Mouse (Mus musculus) kidney, postnatal 0 days (tissue): Measurements from ENCODE around the gene Brix1. TPM values are rescaled to one million over a fixed set of nuclear protein-coding genes. Genes with fewer than 3 reads are reported as not detected.
"Not testable (repeated sequence)": the region's sequence is repeated elsewhere in the genome, so short reads cannot be mapped to it uniquely, and the experiment has no call there.

ENCODE experiments used
- ATAC-seq: fragments of 200-750 bp; cut with Nextera tagmentation; replicated peaks from 2 replicates; pipeline ENCODE4 v1.8.0; 2017; ENCODE audit warnings: low read depth, moderate number of reproducible peaks, moderate TSS enrichment, moderate library complexity; ENCODE audit not compliant: low FRiP score
- DNase-seq: peaks from one replicate; pipeline ENCODE4 v3.0.0-alpha.2; 2016; ENCODE audit warnings: low spot score
- H3K27ac ChIP-seq: fragments of 300-500 bp; sonication (generic); 2 replicates; pipeline ENCODE4 v1.5.1; 2014; ENCODE audit warnings: mild to moderate bottlenecking
- H3K27me3 ChIP-seq: fragments of 300-500 bp; sonication (generic); 2 replicates; pipeline ENCODE4 v1.6.1; 2014; ENCODE audit warnings: low read length, mixed read lengths; ENCODE audit not compliant: insufficient read depth
- H3K36me3 ChIP-seq: fragments of 300-500 bp; sonication (generic); 2 replicates; pipeline ENCODE4 v1.6.1; 2014; ENCODE audit warnings: low read length, mixed read lengths; ENCODE audit not compliant: insufficient read depth
- H3K4me1 ChIP-seq: fragments of 300-500 bp; sonication (generic); replicated peaks from 2 replicates; pipeline ENCODE4 v1.6.1; 2014; ENCODE audit warnings: antibody characterized with exemption, low read length, mixed read lengths; ENCODE audit not compliant: insufficient read depth
- H3K4me2 ChIP-seq: fragments of 300-500 bp; sonication (generic); 2 replicates; pipeline ENCODE4 v1.6.1; 2014; ENCODE audit warnings: mild to moderate bottlenecking, low read length, moderate library complexity, mixed read lengths
- H3K4me3 ChIP-seq: fragments of 300-500 bp; sonication (generic); replicated peaks from 2 replicates; pipeline ENCODE4 v1.5.1; 2014; ENCODE audit warnings: low read depth, low read length
- H3K9ac ChIP-seq: fragments of 300-500 bp; sonication (generic); 2 replicates; pipeline ENCODE4 v1.6.1; 2014; ENCODE audit warnings: low read depth, low read length
- H3K9me3 ChIP-seq: fragments of 300-500 bp; sonication (generic); replicated peaks from 2 replicates; pipeline ENCODE4 v1.6.1; 2016; ENCODE audit warnings: low read length, inconsistent platforms, mixed read lengths
- CTCF ChIP-seq: IDR thresholded peaks from 2 replicates; pipeline ENCODE4 v1.5.1; 2016; ENCODE audit warnings: antibody characterized with exemption, low read depth, mild to moderate bottlenecking, moderate library complexity
- WGBS: fragments of 180-500 bp; shearing (Covaris S2); extraction: QIAGEN DNeasy Blood & Tissue Kit; methylation state at CpG from one replicate; pipeline ENCODE4 v1.1.7; 2014; 5-methylcytosine and 5-hydroxymethylcytosine counted together
- polyA plus RNA-seq: library from polyadenylated mRNA; unstranded; fragments of >200 nt; fragmentation: Nextera tagmentation; extraction: Ambion mirVana; gene quantifications from 2 replicates; pipeline ENCODE4 v1.2.1, GENCODE M21; 2015

The Brix1 gene
- 126 and 146 TPM in 2 replicates for polyA plus RNA-seq

GRCm38 (mm10) chr15:10485484-10486364, at the start of gene Brix1, which contains the start of gene Rad1:
Brix1 (minus strand) TSS chr15:10485947.
Rad1 (plus strand) TSS chr15:10486018.
- H3K4me1 ChIP-seq, result no peaks in the 10 kb centered on the region; the same call in 1 of the 2 replicates
- H3K4me3 ChIP-seq, result peak within 1 kb of the TSS; percentile 95
- peak within 1 kb of the TSS; percentile 92 for H3K9ac ChIP-seq
- H3K4me2 ChIP-seq, result peak within 1 kb of the TSS; percentile 76
- ATAC-seq, result peak; percentile 98
- DNase-seq, result peak; percentile 99
- H3K36me3 ChIP-seq, result 0 out of 2 replicates have a peak, but pooled peaks cover 7% of the 10 kb centered on the region
- no peak for TF ChIP-seq CTCF
- H3K27me3 ChIP-seq, result no peaks in the 10 kb centered on the region
- H3K9me3 ChIP-seq, result no peaks in the 10 kb centered on the region
- WGBS, result under 1% methylated on average over 58 of the region's 58 CpGs
- peak within 1 kb of the TSS; percentile 47; the same call in 1 of the 2 replicates for H3K27ac ChIP-seq

GRCm38 (mm10) chr15:10534591-10534990, 48.8 kb upstream of the Brix1 start:
- WGBS, result 81% methylated on average over 5 of the region's 5 CpGs
- Histone ChIP-seq H3K27me3 (no peaks in the 10 kb centered on the region), H3K4me1 (no peaks in the 10 kb centered on the region), H3K9ac (no peak overlapping the region), H3K9me3 (no peaks in the 10 kb centered on the region), H3K4me3 (no peak overlapping the region), H3K4me2 (no peak overlapping the region), H3K27ac (no peak overlapping the region), H3K36me3 (no peaks in the 10 kb centered on the region)
- TF ChIP-seq CTCF, result no peak
- ATAC-seq, result no peak
- no peak for DNase-seq

GRCm38 (mm10) chr15:10533361-10533760, 47.6 kb upstream of the Brix1 start:
- H3K4me1 ChIP-seq, ATAC-seq, H3K4me3 ChIP-seq, H3K36me3 ChIP-seq, H3K27ac ChIP-seq, DNase-seq, H3K4me2 ChIP-seq, H3K9me3 ChIP-seq, H3K9ac ChIP-seq, H3K27me3 ChIP-seq: not testable (repeated sequence)
- WGBS, result 84% methylated on average over 10 of the region's 10 CpGs

GRCm38 (mm10) chr15:10531352-10531751, 45.6 kb upstream of the Brix1 start:
- 80% methylated on average over 4 of the region's 4 CpGs for WGBS

GRCm38 (mm10) chr15:10525896-10526295, 40.1 kb upstream of the Brix1 start:
- DNase-seq (no peak), ATAC-seq (no peak)
- no peaks in the 10 kb centered on the region for H3K4me1 ChIP-seq
- H3K9ac ChIP-seq, result no peak overlapping the region
- no peak overlapping the region for H3K27ac ChIP-seq
- no peak overlapping the region for H3K4me3 ChIP-seq
- no peaks in the 10 kb centered on the region for H3K27me3 ChIP-seq
- H3K4me2 ChIP-seq, result no peak overlapping the region
- H3K36me3 ChIP-seq, result no peaks in the 10 kb centered on the region
- WGBS, result 89% methylated on average over 1 of the region's 1 CpGs
- no peak for TF ChIP-seq CTCF
- no peaks in the 10 kb centered on the region for H3K9me3 ChIP-seq

More at GRCm38 (mm10) chr15:10531352-10531751, 45.6 kb upstream of the Brix1 start:
- no peak for TF ChIP-seq CTCF
- H3K27me3 ChIP-seq, result no peaks in the 10 kb centered on the region
- no peak for DNase-seq
- H3K4me2 ChIP-seq, result no peak overlapping the region
- H3K27ac ChIP-seq, result no peak overlapping the region
- no peaks in the 10 kb centered on the region for H3K4me1 ChIP-seq
- H3K9me3 ChIP-seq, result no peaks in the 10 kb centered on the region
- no peak for ATAC-seq
- H3K9ac ChIP-seq, result no peak overlapping the region
- H3K4me3 ChIP-seq, result no peak overlapping the region
- H3K36me3 ChIP-seq, result no peaks in the 10 kb centered on the region

GRCm38 (mm10) chr15:10515166-10515565, 29.4 kb upstream of the Brix1 start:
- TF ChIP-seq CTCF, result no peak
- Histone ChIP-seq H3K4me1 (no peaks in the 10 kb centered on the region), H3K9me3 (no peaks in the 10 kb centered on the region), H3K27ac (no peak overlapping the region), H3K9ac (no peak overlapping the region), H3K4me3 (no peak overlapping the region), H3K36me3 (no peaks in the 10 kb centered on the region), H3K4me2 (no peak overlapping the region), H3K27me3 (no peaks in the 10 kb centered on the region)
- WGBS, result 87% methylated on average over 7 of the region's 7 CpGs
- no peak for DNase-seq
- no peak for ATAC-seq
